14 mouse cellular contexts compared by ENCODE assay signal in the genomic region with DNA sequence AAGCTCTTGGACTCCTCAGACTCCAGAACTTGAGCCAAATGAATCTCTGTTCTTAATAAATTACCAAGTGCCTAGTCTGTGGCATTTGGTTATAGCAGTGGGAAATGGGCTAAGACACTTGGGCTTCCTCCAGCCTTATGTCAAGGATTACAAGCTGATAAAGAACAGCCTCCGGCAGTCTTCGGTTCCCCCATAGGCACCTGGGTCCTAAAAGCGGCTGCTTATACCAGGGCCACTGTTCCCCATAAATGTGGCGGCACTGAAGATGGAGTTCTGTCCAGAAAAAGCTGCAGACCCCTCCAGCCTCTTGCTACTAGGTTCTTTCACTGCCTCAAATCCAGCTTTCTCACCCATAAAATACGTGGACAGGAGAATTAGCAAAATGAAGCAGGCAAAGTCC.
DNase-seq lines count a peak whose midpoint lies in the region; ATAC-seq lines count a peak whose summit lies in the region.
"Had no signal": no experiment of that assay in that cellular context is flagged by ENCODE, and none has a peak within 500 bp of the region (broad histone marks: within the 10 kb centered on the region; RNA-seq: fewer than 3 reads in every experiment).

No protein-coding gene starts in this region.

- H3K9ac ChIP-seq in forebrain, embryonic 15.5 days (replicated peaks): no peak overlapping the region; the same call in 1 of the 2 replicates
- no peak overlapping the region for H3K9ac ChIP-seq in neural tube, embryonic 12.5 days
- H3K9ac ChIP-seq: heart, embryonic 15.5 days; liver, embryonic 14.5 days had no signal

- WGBS in embryonic facial prominence, embryonic 10.5 days: 26% methylated on average over 5 of the region's 5 CpGs
- 5% methylated on average over 5 of the region's 5 CpGs for WGBS in forebrain, embryonic 15.5 days
- WGBS in limb, embryonic 10.5 days: 24% methylated on average over 5 of the region's 5 CpGs
- WGBS in neural tube, embryonic 12.5 days: 11% methylated on average over 5 of the region's 5 CpGs

- no peaks in the 10 kb centered on the region for H3K27me3 ChIP-seq in embryonic facial prominence, embryonic 10.5 days (replicated peaks; ENCODE audit: low read depth, poor library complexity, severe bottlenecking)
- H3K27me3 ChIP-seq in forebrain, embryonic 15.5 days: no peaks in the 10 kb centered on the region
- no peaks in the 10 kb centered on the region for H3K27me3 ChIP-seq in limb, embryonic 10.5 days (ENCODE audit: low read depth, poor library complexity, severe bottlenecking)
- no peaks in the 10 kb centered on the region for H3K27me3 ChIP-seq in neural tube, embryonic 12.5 days (replicated peaks)
- H3K27me3 ChIP-seq: heart, embryonic 15.5 days had no signal

- DNase-seq in embryonic facial prominence, embryonic 10.5 days (ENCODE audit: low spot score): no peak
- DNase-seq in limb, embryonic 10.5 days (ENCODE audit: low spot score): no peak
- DNase-seq in urinary bladder, postnatal 4 days (ENCODE audit: low spot score in 2 of 2): no peak
- no peak for DNase-seq in T-cell, adult 2 months (ENCODE audit: low spot score)
- no peak for DNase-seq in kidney, postnatal 25 days
- DNase-seq: cerebellum, postnatal 25 days; gastrocnemius, postnatal 14 days; kidney, postnatal 36 days; lung, postnatal 36 days had no signal

- H3K4me1 ChIP-seq in embryonic facial prominence, embryonic 10.5 days: peaks cover 26% of the 10 kb centered on the region
- H3K4me1 ChIP-seq in forebrain, embryonic 15.5 days: peaks cover 46% of the 10 kb centered on the region
- peaks cover 26% of the 10 kb centered on the region for H3K4me1 ChIP-seq in limb, embryonic 10.5 days
- peaks cover 18% of the 10 kb centered on the region for H3K4me1 ChIP-seq in neural tube, embryonic 12.5 days

- H3K4me3 ChIP-seq in embryonic facial prominence, embryonic 10.5 days: no peak overlapping the region
- H3K4me3 ChIP-seq in forebrain, embryonic 15.5 days: no peak overlapping the region
- H3K4me3 ChIP-seq in limb, embryonic 10.5 days: peak overlapping the region; percentile 16; the same call in 1 of the 2 replicates
- no peak overlapping the region for H3K4me3 ChIP-seq in neural tube, embryonic 12.5 days
- H3K4me3 ChIP-seq: heart, embryonic 15.5 days; myocyte had no signal

- H3K4me2 ChIP-seq in forebrain, embryonic 15.5 days (replicated peaks): no peak overlapping the region
- H3K4me2 ChIP-seq in neural tube, embryonic 12.5 days (replicated peaks): peak overlapping the region; percentile 27; the same call in 1 of the 2 replicates
- H3K4me2 ChIP-seq: heart, embryonic 15.5 days had no signal

- H3K9me3 ChIP-seq in embryonic facial prominence, embryonic 10.5 days: peaks cover 7% of the 10 kb centered on the region
- no peaks in the 10 kb centered on the region for H3K9me3 ChIP-seq in forebrain, embryonic 15.5 days
- no peaks in the 10 kb centered on the region for H3K9me3 ChIP-seq in limb, embryonic 10.5 days (replicated peaks)
- H3K9me3 ChIP-seq in neural tube, embryonic 12.5 days: no peaks in the 10 kb centered on the region
- H3K9me3 ChIP-seq: heart, embryonic 15.5 days had no signal

- peak; percentile 27; the same call in 1 of the 2 replicates for ATAC-seq in forebrain, embryonic 15.5 days (replicated peaks)
- peak; percentile 29; the same call in 1 of the 2 replicates for ATAC-seq in neural tube, embryonic 12.5 days (ENCODE audit: low FRiP score, low read depth)

- H3K36me3 ChIP-seq in embryonic facial prominence, embryonic 10.5 days (replicated peaks): no peaks in the 10 kb centered on the region
- no peaks in the 10 kb centered on the region for H3K36me3 ChIP-seq in forebrain, embryonic 15.5 days
- no peaks in the 10 kb centered on the region for H3K36me3 ChIP-seq in limb, embryonic 10.5 days
- no peaks in the 10 kb centered on the region for H3K36me3 ChIP-seq in neural tube, embryonic 12.5 days
- H3K36me3 ChIP-seq: heart, embryonic 15.5 days had no signal

- H3K27ac ChIP-seq in embryonic facial prominence, embryonic 10.5 days (replicated peaks): peak overlapping the region; percentile 73
- peak overlapping the region; percentile 91 for H3K27ac ChIP-seq in forebrain, embryonic 15.5 days (replicated peaks)
- peak overlapping the region; percentile 78 for H3K27ac ChIP-seq in limb, embryonic 10.5 days
- H3K27ac ChIP-seq in neural tube, embryonic 12.5 days: peak overlapping the region; percentile 79
- H3K27ac ChIP-seq: heart, embryonic 15.5 days; liver, embryonic 14.5 days had no signal
